Mouse (Mus musculus) frontal cortex, postnatal 14 days (tissue): ENCODE results near the gene Cdcp2.
"Not testable (repeated sequence)": the region's sequence is repeated elsewhere in the genome, so short reads cannot be mapped to it uniquely, and the experiment has no call there.

ENCODE experiments used
- DNase-seq, 2 experiments: peaks; one replicate each; pipeline ENCODE4 v3.0.0; 2022; ENCODE audit warnings: low spot score in 2 of 2

Gene Cdcp2

DNA sequence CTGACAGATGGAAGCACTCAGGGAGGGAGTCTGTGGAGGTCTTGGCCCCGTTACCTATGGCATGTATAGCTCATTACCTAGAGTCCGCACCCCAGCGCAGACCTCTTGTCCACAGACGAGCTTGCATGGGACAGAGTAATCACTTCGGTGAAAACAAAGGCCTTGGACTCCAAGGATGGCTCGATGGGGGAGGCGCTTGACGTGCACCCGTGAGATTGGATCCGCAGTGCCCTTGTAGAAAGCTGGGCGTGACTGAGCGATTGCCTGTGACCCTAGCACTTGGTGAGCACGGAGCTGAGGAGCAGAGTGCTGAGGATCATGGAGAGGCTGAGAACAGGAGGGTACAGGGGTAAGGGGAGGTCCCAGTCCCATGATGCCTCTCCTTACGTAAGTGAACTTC, 5.0 kb upstream of the Cdcp2 start:
- no peak for DNase-seq

DNA sequence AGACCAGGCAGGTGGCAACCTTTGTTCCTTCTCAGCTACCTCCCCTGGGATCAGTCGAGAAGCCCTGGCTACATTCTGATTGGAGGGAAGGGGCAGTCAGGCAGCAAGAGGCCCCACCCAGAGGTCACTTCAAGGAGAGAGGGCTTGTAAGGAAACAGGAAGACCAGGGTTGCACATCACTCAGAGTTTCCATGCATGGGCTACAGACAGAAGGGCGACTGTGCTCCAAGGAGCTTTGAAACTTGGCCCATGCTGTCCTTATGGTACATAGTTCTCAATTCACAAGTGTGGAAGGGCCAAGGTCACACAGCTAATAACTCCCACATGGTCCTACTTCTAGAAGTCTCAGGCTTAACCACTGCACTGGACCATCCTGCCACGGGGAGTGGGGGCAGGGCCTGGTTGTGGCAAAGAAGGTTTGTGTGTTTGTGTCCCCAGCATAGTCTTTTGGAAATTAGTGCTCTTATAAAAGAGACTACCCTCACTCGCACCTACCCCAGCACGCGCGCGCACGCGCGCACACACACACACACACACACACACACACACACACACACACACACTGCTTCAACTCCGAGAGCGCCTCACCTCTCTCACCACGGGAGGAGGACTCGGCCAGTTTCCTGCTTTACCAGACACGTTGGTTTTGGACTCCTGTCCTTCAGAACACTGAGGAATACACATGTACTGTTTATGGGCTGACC, 2.1 kb upstream of the Cdcp2 start:
- no peak for DNase-seq

DNA sequence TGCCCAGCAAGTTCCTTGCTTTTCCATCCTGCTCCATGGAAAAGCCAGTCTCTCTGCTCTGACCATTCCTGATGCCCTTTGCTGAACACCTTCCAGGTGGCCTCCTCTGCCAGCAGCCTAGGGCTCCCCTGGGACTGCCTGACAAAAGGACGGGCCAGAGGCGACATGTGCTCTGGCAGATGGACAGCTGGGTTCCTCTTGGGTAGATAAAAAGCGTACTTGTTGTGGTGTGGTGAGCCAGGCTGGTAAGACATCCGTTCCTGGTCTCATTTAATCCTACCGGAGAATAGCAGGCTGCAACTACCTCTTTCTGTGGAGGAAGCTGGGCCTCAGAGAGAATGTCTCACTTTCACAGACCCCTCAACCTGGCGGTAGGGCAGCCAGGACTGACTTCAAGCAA, 648 bp upstream of the Cdcp2 start:
- no peak for DNase-seq

DNA sequence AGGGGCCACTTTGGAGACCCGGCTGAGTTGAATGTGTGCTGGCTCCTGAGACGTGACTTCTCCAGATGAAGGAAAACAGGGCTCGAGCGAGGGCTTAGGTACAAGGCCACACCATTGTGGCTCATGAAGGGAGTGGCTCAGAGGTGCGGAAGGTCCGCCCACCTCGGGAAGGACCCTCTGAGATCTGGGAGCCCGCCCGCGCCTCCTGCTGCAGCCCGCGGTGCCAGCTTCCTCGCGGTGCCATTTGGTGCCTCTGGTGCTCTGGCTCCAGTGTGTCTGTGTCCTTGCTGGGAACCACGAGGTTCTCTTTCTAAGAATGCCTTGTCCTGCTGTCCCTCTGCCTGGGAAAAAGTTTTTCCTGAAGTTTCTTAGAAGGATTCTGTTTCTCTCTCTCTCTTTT, 1.2 kb downstream of the Cdcp2 start:
- DNase-seq: no peak

DNA sequence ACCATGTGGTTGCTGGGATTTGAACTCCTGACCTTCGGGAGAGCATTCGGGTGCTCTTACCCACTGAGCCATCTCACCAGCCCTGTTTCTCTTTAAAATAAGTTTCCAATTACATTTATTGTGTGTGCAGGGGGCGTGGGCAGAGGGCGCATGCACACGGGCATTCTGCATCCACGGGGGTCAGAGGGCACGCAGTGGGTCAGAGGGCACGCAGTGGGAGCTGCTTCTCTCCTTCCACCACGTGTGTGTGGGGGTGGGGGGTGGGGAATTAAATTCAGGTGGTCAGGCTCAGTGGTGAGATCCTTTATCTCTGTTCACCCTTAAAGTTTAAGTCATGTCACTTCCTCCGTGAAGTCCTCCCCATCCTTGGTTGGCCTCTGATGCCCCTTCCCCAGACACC, 1.7 kb downstream of the Cdcp2 start:
- DNase-seq: no peak

DNA sequence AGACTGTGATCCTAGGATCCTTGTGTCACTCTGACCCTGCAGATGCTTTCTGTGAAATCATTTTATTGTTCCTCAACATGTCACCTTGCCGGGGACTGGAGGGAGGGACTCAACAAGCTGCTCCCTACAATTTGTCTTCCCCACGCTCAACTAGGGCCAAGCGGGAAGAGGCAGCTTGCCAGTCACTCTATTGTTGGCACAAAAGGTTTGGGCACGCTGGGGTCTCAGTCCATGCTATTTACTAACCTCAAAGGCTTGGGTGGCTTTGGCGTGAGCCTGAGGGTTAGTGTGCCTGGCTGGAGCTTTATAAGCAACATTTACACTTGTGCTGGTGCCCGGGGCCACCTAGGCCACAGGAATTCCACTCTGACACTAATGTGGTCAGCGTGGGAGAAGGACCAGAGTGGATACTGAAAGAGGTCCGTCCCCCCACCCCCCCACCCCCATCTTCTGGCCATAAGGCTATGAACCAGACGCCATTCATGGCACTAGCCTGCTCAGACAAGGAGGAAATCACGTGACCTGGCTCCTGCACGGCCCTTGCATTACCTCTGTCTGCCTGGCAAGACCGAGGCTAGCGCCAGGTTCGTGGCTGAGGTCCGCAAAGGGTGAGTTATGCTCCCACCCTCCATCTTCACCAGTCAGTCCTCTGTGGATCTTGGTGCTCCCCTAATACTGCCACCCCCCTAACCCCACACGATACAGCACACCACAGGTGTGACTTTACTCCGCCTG, 2.3 kb downstream of the Cdcp2 start:
- no peak for DNase-seq

DNA sequence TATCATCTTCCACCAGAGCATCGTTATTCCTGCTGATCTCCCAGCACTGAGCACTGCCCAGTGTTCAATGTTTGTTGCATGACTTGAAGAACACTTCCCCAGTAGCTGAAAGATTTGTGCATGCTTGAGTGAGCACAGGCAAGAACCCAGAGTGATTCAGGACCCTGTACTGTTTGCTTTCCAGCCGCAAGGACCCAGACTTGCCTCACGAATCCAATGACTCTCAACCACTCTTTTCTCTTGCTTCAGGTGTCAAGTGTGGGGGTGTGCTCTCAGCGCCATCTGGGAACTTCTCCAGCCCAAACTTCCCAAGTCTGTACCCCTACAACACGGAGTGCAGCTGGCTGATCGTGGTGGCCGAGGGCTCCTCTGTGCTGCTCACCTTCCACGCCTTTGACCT, 5.5 kb downstream of the Cdcp2 start:
- no peak for DNase-seq

DNA sequence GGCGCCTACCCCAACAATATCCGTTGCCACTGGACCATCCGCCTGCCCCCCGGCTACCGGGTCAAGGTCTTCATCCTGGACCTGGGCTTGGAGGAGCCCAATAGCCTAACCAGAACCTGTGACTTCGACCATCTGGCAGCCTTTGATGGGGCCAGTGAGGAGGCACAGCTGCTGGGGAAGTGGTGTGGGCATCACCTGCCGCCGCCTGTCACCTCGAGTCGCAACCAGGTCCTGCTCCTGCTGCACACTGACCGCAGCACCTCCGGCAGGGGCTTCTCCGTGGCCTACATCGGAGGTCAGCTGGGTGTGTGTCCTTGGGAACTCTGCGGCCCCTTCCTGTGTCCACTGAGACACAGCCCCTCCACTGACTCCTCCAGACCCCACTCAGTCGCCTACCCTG, 10.1 kb downstream of the Cdcp2 start:
- DNase-seq: no peak

DNA sequence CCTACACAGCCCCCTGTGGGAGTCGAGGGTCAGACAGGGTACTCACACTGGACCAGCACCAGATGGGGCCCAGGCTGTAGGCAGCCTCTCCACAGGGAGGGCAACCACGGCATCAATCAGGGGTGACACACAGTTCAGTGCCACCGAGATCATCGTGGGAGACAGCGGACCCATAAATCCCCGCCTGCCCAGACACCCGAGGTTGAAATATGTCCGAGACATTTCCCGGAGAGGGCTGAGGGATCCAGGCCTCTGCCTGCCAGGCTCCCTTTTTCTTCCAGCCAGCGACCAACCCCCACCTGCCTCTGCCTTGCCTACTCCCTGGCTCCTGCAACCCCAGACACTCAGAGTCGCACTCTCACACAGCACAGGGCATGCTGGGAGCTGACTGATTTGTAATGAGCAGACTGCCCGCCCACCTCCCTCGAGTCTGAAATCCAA, 11.6 kb downstream of the Cdcp2 start:
- DNase-seq: no peak

DNA sequence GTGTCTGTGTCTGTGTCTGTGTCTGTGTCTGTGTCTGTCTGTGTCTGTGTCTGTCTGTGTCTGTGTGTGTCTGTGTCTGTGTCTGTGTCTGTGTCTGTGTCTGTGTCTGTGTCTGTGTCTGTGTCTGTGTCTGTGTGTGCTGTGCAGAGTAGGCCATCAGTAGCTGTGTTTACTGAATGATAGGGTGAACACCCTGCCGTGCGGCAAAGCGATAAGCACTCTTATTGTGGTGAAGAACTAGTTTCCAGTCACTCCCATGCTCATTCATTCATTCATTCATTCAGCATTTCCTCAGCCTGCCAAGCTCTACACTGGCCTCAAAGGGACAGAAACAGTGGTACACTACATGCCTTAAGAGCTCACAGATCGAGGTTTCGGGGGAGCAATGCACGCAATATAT, 12.5 kb downstream of the Cdcp2 start:
- not testable (repeated sequence) for DNase-seq

DNA sequence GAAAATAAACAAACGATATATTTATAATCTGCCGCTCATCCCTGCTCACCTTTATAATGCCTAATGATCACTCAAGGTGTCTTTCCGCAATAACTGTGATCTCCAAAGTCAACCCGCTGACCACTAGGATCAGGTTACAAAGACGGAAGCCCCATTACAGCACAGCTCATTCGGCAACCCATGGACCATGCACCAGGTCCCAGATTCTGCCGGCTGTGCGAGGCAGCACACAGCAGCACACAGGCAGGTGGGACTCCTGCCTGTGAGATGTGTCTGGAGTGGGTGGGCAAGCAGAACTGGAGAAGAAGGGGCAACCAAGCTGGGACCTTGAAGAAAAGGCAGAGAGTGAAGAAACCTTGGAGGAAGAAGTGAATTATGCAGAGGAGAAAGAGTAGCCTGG, 17.6 kb downstream of the Cdcp2 start:
- DNase-seq: no peak

DNA sequence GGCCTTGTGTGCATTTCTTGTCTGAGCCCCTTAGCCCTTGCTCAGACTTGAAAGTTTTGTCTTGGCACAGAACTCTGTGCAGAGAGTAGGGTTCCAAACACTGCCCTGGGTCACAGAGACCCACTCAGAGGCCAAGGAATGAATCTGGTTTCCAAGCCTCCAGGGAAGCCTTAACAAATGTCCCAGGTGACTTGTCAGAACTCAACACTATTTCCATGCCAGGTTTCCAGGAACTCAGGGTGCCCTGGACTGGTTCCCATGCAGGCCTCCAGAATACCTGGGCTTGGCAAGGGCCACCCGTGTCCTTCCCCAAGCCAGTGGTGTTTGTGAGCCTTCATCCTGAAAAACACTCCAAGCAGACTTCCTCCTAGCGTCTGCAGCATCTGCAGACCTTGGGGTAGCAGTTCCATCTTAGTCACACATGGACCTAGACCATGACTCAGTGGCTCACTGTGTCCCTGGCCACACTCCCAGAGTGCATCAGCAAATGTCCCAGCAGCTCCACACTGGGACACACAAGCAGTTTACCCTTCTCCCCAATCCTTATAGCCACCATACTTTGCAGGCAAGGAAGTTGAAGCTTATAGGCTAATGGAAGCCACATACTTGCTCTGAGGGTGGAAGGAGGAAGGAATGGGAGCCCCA, 21.2 kb downstream of the Cdcp2 start:
- DNase-seq: no peak

DNA sequence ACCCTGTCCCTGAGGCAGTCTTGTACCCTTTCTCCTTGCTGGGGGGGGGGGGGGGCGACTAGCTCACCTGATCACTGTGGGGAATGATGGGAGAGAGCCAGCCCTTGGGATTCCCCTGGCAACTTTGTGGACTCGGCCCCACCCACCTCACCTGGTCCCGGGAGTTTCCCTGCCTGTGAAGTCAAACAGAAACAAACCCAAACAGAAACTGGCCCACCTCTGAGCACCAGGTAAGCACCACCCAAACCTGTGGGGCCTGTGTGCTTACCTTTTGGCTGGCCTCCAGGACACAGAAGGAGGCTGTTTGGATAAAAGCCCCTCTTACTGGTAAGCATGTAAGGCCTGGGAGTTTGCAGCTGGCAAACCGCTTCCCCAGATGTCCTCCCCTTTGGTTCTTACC, 22.4 kb downstream of the Cdcp2 start:
- DNase-seq: no peak

DNA sequence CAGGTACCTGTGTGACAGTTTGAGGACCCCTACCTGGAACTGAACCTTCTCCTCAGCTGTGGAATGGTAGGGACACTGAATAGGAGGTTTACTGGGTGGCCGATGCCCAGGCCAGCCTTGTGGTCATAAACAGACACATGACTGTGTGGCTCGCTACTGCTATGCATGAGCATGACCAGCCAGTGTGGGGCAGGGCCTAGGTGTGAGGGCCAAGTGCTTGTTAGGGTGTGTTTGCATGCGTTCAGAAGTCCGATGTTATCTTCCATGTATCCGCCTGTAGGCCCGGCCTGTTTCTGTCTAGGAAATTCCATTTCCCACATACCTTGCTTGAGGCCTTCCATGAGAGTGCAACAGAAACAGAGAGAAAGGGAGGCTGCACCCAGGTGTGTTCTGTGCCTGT, 24.0 kb downstream of the Cdcp2 start:
- DNase-seq: no peak

DNA sequence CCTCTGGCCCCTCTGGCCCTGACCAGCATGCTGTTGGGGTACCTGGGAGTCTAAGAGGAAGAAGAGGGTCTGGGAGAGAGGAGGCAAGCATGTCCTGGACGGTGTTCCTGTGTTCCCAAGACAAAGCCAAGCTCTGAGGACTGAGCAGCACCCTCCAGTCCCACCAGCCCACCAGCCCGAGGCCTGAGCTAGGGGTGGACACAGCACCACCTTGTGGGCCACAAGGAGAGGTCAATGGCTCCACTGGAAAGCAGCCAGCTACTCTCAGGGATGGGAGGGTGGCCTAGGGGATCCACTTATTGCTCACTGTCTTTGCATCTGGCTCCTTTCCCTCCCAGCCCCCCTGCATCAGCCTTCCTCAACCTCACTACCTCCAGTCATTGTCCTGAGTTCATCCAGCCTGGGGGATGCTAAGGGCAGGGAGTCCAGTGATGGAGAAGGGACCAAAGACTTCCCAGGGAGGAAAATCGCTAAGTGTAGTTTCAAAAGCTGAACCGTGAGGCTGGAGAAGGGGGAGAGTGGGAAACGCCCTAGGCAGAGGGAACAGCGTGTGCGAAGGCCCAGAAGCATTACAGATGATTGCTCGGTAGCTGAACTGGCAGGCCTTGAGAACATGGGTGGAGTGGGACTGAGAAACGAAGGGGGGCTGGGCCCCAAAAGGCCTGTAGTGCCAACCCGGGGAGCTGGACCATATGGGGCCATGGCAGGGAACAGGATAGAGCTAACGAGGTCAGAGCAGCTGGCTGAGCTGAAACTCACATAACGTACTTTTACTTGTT, 24.7 kb downstream of the Cdcp2 start:
- no peak for DNase-seq

DNA sequence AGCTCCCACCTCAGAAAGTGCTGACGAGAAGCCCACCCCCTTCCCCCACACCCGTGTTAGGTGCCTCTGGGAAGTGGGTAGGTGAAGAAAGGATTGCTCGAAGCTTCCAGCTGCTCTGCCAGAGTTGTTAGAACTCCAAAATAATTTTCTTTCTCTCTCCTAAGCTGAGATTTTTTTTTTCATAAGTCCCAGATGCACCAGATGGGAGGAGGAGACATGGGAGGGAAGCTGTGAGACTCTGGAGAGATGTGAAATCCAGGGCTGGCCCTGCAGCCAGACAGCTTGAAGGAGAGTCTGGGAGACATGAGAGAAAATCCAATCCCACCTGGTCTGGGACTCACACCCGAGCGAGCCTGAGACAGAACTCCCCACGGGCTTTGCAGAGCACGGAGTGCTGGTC, 27.7 kb downstream of the Cdcp2 start:
- DNase-seq: no peak

DNA sequence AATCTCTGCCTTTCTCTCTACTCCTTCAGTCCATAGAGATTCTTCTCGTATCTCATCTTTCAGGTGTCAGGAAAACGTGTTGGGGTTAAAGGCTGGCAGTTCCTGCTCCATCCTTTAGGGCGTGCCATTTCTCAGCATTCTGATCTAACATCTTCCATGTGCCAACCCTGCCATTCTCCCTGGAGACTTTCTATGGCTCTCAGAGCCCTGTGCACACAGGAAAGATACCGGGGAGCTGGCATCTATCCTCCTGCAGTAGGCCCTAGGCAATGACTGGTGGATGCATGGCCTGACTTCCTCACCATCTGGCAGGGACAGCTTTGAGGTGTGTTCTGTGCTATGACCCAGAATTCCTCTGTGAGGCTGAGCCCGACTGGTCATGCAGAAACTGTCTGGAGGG, 28.4 kb downstream of the Cdcp2 start:
- DNase-seq: no peak

DNA sequence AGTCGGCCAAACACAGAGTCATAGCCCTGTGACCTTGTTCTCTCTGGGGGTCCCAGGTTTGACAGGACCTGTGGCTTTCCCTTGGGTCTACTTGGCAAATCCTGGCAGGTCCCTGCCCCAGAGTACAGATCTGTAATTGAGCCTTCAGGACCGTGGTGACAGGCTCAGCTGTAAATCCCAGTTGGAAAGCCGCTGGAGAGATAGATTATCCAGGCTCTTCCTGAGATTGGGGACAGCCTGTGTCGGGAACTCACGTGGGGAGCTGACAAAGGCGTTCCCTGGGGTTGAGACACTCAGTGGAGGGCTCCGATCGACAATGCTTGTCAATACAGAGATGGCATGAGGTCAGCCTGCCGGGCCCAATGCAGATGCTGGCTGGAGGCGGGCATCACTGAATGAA, 29.7 kb downstream of the Cdcp2 start:
- DNase-seq: no peak

DNA sequence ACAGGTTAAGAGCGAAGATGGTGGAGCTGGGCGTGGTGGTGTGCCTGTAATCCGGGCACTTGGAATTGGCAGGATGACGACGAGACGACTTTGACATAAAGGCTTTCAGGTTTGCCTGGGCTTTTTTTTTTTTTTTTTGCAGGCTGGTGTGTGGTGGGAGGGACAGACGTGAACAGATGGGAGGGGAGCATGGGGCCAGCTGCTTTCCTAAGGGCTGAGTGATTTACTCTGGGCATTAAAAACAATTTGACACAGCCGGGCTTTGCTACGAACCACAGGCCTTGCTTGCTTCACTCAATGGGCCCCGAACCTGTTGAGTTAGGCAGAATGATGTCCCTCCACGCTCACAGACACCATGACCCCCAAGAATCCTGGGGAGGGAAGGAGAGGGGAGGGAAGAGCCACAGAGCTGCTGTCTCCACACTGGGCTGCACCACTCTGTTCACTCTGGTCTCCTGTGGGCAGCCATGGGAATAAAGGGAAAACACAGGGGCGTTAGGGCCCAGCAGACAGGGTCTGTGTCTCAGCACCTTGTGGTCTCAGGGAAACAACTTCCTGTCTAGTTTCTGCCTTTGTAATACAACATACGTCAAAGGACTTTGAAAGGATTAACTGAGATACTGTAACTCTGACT, 30.3 kb downstream of the Cdcp2 start:
- no peak for DNase-seq

DNA sequence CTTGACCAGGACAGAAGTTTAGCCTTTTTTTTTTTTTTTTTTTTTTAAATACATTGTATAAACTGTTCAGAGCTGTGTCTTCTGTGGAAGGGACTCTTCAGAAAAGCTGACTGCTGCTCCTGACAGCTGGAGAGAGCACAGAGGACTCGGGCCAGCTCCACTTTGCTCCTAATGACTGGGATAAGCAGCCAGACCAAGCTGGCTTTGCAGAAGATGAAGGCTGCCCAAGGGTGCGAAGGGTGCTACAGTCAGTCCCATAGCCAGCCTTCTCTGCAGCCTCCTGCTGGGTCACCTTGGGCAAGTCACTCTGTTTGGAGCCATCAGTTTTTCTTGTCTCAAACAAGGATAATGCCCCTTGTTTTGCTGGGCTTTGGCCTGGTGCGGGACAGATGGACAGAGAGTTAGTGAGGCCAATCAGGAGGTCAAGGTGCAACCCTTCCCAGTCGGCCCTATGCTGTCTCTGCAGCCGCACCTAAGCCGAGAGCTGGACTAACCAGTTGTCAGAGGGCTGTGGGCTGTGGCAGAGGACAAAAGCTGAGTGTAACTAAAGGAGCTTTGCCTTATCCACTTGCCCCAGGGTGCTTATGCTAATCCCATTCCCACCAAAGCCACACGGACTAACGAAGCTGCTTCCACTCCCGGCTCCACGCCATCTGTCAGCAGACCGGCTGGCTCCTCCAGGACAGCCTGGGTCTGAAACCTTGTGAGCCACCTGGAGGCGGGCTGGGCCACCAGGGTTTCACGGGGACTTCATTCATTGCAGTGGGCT, 31.4 kb downstream of the Cdcp2 start:
- DNase-seq: no peak

DNA sequence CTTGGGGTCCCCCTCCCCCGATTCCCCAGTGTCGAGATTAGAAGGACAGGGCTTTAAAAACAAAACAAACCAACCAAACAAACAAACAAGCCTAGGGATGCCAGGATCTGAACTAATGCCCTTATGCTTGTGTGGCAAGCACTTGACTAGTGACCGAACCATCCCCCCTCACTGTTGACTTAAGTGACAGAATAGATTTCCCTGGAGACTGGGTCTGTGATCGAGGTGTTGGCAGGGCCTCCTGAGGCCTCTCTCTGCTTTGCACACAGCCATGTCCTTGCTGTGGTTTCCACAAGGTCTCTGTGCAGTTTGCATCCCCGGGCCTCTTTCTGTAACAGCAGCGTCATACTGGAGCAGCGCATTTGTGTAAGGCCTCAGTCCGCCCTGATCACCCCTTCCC, 32.7 kb downstream of the Cdcp2 start:
- DNase-seq: no peak
